Mouse (Mus musculus) cerebellum, adult (tissue): ENCODE measurements at regions not wholly inside any gene's neighbourhood (a gene's known extent, or its start where the extent isn't known, plus 50 kb on each side); places are given as distances from the start of the nearest gene placed in this dataset.

Experiments
- ATAC-seq: cut with Nextera tagmentation; 2 replicates; pipeline ENCODE4 v1.9.2; 2017; ENCODE audit warnings: mild to moderate bottlenecking, moderate library complexity, mixed read lengths; ENCODE audit not compliant: insufficient number of reproducible peaks, low FRiP score, low TSS enrichment

DNA sequence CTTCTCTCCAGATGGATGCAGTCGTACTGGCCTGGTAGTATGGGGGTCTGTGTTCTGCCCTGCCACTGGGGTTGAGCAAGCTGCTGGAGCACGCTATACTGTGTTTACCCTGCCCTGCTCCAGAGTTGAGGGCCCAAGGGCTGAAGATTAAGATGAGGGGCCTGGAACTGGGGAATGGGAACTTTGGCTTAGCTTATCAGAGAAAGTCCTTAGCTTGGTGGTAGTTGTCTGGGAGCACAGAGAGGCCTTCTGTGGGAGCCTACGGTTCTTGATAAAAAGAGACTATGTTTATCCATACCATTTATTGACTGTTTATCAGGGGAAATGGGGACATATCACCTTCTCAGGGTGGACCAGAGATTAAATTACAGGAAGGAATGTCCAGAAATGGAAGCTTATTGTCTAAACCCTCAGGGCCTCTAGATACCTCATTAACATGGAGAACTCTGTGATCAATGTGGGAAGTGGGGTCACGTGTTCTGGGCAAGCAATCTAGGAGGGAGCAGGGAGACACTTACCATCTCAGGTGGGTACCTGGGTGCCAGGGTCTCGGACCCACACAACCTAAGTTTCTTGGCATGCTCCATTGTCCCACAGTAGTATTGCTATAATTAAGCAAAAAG, 58.7 kb downstream of the Mycn start:
- no peak for ATAC-seq

DNA sequence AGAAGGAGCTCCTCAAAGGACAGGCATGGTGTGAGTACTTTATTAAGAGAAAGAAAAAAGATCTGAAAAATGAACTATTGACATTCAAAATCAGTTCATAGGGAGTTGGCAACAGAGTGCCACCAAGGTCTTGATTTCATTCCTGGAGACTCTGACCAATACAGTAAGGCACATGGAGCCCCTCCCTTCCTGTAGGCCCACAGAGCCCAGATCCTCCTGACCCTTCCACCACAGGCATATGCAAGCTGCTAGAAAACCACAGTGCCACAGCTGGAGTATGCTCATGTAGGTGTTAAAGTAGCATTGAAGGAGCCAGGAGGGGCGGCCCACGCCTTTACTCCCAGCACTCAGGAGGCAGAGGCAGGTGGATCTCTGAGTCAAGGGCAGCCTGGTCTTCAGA, 63.7 kb downstream of the Mycn start:
- ATAC-seq: 0 out of 2 replicates have a peak, but pooled peaks have one; percentile 5

DNA sequence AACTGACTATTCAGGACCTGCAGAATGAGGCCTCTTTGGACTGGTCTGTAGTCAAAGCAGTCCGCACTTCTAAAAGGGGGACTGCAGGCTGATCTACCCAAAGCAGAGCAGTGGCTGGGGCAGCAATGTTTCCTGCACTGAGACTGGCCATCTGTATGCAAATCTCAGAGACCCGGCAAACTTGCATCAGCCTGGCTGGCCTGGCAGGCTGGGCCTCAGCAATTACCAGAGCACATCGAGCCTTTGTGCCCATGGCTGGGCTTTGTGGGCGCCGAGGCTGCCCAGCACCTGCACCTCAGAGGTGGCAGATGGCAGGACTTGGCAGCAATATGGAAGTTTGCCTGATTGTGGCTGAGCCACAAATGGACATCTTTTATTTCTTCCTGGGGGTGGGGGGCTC, 64.2 kb downstream of the Mycn start:
- peak; percentile 77 for ATAC-seq

DNA sequence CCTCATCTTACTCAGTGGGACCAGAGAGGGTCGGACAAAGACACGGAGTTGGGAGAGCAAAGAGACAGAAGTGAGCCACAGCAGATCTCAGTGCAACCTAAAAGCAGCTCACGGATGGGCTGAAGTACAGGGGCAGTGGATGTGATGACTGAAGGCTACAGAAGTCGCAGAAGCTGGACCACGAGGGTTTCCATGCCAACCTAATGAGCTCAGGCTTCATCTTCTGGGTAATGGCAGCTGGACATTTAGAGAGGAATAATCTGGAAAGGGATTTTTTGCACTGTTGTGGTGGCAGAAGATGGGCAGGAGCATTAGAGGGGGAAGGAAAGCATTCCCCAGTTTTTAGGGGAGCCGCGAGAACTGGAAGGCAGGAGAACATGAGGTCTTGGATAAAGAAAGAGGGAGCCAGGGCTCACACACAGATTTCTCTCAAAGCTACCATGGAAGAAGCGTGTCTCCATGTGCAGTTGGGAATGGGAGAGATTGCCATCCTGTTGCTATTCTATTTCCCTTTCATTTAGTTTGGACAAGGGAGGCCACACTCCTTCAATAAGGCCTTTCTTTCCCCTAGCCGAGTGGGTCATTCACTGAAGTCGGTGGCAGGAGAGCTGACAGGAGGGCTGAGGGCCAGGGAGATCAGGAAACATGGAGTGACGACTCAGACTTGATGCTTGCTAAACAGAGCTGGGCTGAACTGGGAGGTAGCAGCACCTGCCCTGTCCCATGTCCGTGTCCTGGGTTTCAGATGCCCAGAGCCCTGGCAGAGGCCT, 65.6 kb downstream of the Mycn start:
- ATAC-seq: no peak

DNA sequence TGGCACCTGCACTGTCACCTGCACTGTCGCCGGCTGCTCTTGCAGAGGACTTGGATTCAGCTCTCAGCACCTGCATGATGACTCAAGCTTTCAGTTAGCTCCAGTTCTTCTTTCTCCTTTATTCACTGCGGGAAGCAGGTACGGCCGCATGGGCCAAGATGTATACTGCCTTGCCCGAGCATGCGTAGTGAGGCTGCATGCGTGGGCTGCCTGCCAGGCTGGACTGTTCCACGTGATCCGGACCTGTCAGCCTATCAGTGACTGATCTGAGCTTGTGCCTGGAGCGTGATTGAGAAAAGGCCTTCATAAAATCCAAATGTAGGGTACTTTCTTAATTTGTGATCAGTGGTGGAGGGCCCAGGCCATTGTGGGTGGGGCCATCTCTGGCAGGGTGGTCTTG, 68.2 kb downstream of the Mycn start:
- no peak for ATAC-seq

DNA sequence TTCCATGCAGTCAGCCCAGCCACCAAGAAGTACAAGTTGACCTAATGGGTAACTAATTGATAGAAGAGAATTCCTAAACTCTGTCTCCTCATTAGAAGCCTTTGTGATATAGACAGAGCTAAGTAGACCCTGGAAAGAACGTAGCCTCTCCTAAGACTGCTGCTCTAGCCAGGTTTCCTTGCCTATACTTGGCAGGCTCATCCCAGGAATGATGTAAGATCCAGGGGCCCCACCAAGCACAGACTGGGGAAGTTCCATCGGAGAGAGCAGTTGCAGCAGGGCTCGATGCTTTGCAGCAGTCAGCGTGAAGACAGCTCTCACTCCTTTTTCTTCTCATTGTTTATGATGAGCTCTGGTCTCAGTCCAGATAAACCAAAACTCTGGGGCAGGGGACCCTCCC, 68.7 kb downstream of the Mycn start:
- no peak for ATAC-seq

DNA sequence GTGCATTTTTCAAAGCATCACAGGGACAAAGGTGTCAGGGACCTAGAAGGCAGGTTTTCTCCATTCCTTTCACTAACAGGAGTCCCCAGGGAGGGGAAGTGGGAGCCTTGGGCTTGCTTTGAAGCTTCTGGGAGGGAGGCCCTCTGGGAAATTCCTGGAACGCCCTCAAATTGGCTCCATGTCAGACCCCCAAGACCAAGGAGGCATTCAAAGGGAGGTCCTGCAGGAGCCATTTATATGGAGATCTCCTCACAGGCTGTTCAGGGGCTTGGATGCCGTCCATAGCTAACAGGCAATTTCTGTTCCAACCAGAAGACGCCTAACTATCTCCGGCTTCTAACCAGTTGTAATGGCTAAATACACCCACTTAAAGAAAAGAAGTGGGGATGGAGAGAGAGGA, 70.4 kb downstream of the Mycn start:
- no peak for ATAC-seq

DNA sequence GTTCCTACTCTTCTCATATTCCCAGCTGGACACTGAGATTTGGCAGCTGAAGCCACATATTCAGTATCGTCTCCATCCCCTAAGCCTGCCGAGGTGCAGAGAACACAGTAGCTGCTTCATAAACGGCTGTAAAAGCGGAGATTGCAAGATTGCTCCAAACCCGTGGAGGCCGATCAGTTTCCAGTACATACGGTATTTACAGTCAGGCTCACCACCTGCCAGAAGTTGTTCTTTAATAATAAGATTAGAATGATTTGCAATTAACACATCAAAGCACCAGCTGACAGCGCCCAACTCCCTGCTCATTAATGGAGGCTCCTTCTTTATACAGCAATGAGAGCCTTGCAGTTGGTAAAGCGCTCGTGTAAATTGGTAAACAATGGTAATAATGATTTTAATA, 75.1 kb downstream of the Mycn start:
- no peak for ATAC-seq

DNA sequence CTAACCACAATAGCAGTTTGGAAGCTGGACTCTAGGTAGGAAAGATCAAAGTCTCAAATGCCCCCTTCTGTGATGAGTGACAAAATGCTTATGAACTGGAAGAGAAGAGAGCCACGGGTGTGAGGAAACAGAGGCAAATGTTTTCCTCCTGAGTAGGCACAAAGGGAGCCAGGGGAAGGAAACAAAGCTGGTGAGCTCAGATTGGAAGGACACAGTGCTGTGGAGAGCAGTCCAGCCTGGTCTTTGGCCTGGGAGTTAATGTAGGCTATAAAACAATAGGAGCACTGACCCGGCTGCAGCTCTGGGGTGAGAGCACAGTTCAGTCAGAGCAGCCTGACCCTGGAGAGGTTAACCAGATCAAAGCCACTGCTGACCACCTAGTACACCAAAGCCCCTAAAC, 91.0 kb downstream of the Mycn start:
- ATAC-seq: no peak

DNA sequence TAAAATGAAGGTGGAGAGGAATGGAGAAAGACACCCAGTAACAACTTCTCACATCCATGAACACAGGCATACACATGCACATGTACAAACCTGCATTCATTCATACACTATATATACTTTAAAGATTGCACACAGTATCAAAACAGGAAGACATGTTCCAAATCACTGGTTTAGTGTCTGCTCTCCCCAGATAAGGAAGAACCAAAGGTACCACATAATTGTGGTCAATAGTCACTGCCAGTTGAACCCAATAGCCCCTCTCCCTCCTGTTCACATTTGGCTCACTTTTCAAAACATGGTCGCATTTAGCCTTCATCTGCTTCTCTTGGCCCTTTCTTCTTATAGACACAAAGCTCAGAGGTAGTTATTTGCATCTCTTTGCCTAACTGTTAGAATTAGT, 95.0 kb downstream of the Mycn start:
- ATAC-seq: no peak

DNA sequence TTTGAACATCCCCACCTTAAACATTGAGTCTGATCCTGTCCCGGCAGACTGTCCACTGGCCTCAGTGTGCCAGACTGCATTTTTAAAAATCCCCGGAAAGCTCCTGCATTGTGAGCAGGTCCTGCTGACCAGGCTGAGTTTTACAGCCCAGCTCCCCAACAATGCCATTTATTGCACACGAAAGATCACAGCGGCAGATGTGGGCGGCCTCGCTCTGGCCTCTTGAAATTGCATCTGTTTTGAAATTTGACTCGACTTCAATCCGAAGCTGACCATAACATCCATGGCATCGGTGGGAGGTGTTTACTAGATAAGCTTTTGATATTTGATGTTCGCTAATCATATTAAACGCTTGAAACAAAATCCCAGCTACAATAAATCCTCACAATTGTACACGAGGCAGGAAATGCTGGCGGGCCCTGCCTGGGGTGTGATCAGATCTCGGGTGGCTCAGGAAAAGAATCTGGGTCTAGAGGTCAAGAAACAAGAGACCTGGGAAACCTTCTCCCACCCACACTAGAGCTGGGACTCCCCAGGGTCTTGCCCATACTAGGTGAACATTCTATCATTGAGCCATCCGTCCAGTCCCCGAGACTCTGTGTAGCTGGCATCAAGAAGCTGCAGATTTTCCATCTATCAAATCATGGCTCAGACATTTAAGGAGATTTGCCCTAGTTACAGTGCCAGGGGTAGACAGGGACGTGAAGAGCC, 99.3 kb downstream of the Mycn start:
- no peak for ATAC-seq

DNA sequence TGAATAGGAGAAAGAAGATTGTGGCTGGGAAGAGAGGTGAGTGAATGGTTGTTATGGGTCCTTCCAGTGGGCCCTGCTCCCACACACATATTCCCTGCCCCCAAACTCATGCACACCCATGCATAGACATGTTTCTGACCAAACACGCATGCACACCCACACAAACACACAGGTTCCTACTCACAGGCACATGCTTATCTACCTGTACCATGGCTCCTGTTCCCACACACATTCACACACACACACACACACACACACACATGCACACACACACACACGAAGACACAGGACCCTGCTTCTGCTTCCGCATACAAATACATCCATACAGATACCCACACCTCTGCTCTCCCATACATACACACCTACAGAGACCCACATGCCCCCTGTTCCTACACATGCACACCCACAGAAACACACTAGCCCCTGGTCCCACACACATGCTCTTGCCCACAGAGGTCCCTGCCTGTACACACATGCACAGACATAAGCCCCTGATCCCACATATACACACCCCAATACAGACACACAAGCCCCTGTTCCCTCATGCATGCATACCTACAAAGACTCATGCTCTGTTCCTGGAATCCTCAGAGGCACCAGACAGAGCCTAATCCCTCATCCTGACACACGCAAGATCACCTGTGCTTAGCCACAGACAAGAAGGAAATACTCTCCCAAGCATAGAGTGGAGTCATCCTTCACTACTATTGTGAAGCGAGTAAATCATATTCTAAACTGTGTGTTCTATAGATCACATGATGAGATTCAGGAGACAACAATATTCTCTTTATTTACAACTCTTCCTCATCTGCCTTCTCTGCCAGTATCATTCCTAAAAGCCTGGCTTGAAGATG, 100.1 kb downstream of the Mycn start:
- no peak for ATAC-seq

DNA sequence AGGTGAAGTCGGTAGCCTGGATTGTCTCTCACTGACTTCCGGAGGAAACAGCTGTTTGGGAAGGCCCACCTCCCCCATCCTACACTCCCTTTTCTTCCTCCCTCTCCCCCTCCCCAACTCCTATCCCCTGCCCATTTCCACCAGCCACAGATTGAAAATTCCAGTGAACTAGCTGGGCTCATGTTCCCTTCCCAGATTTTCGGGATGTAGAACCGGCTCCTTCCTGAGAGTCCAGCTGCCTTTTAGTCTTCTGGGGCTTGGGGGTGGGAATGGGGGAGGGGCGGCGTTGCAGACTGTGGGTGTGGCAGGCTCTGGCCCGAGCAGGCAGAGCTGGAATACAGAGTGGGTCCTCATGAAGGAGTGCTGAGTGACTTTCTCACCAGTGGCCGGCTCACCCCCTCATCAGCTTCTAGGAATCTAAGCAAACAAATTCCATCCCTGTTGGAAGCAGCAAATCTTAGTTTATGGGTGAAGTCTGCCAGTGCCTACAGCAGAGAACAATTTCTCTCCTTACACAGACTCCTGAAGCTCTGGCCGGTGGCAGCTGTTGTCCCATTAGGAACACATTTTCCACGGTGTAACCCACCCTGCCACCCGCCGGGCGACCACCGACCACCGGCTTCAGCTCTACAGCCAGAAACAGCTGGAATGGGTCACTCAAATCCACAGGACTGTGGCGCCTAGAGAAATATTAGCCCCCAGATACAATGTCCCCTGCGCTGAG, 100.9 kb downstream of the Mycn start:
- no peak for ATAC-seq

DNA sequence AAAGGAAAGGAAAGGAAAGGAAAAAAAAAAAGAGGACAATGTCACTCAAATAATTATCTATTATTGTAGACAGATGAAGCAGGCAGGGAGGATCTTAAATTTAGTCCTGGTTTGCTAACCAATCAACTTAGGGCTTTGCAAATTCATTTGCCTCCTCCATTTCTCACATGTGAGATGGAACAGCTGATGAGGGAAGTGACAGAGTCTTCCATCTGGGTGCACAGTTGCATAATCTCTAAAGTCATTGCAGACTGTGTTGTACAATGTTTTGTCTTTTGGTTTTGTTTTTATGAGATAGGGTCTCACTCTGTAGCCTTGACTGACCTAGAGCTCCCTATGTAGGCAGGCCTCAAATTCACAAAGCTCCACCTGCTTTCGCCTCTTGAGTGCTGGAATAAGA, 103.9 kb downstream of the Mycn start:
- no peak for ATAC-seq

DNA sequence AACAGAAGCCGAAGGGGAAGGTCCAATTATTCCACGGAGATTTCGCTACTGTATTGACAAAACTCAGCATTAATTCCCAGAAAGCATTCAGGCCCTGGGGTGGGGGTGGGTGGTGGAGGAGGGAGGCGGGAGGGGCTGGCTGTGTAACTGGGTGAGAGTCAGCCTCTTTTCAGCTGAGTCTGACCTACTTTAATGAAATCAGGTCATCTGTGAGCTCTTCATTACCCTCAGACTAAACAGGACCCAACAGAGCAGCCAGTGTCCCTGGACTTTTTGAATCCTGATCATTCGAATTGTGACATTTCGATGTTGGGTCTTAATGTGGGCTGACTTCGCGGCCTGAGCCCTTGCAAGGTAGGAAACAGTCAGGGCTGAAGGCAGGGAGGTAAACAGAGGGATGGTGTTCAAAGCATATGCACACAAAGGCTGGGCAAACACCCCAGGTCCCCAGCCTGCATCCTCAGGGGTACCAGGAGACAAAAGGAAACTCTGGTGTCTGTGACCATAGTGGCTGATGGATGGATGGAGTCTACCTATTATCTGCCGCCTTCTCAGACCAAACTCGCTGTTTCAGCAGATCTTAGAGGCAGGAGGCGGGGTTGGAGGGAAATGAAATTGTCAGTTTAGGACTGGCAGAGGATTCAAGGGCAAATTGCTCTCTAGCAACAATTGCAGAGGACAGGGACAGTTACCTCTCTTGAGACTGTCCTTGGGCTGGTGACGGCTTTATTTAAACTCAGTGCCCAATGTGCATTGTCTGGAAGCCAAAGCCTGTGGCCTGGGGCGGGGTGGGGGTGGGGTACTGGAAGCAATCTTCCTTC, 113.7 kb downstream of the Mycn start:
- no peak for ATAC-seq

DNA sequence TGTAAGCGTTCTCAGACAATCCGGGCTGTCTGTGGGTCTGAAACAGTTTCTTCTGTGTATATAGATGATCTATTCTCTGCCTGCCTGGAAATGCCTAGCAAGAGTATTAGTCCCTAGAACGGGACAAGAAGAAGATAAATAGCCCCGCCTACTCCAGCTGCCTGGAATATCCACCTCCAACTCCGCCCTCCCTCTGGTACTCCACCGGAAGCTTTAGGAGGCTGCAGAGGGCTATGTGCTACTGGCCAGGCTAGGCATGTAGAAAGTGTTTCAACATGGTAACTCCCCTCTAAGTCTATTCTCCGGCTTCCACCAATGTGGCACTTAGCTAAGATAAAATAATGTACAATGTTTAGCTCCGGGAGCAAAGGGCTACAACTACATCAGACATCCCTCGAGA, 114.3 kb downstream of the Mycn start:
- ATAC-seq: no peak

DNA sequence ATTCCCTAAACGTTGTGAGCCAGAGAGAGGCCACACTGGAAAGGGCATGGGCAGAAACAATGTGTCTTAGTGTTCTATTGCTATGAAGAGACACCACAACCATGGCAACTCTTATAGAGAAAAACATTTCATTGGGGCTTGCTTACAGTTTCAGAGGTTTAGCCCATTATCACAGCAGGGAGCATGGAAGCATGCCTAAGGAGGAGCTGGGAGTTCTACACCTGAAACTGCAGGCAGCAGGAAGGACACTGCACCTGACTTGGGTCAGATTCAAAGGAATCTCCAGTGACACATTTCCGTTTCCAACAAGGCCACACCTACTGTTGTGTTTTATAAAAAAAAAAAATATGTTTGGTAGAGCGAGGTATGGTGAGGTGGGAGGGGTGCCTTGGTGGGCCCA, 115.3 kb downstream of the Mycn start:
- no peak for ATAC-seq

DNA sequence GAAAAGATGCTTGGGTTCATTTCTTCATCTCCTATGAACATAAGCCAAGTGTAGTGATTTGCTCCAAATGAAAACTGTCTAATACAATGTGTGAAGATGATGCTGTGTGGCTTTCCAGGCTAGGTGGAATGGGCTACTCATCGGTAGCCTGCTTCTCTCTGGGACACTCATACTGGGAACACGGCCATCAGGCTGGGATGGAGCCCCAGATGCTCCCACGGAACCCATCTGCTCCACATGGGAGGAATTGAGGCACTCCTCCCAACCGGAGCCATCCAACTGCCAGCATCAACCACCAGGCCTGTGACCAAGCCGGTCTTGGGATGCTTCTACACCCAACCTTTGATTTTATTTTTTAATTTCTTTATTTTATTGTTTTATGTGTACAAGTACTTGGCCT, 115.9 kb downstream of the Mycn start:
- ATAC-seq: peak; percentile 38; the same call in 1 of the 2 replicates

DNA sequence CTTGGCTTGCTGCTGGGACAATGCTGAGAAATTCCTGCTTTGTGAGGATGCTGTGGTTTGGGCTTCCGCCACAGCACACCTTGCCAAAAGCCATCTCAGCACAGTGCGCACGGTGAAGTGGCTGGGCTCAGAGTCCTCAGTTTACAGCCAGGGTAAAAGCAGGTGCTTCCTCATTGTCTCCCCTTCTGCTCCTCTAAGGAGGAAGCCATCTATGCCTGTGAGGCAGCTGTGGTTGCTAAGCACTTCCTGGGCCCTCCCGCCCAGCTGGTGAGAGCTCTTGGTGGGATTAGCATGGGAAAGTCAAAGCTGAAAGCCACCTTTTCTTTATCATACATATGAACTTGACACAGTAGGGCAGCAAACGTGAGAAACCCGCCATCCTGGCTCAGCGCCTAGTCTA, 120.2 kb downstream of the Mycn start:
- ATAC-seq: no peak
